Mouse (Mus musculus): Measurements from ENCODE around the gene E2f3. TPM values are rescaled to one million over a fixed set of nuclear protein-coding genes. Genes with fewer than 3 reads are reported as not detected.

The E2f3 gene
- 14.1 and 18.9 TPM in 2 replicates for total RNA-seq (2017)

DNA sequence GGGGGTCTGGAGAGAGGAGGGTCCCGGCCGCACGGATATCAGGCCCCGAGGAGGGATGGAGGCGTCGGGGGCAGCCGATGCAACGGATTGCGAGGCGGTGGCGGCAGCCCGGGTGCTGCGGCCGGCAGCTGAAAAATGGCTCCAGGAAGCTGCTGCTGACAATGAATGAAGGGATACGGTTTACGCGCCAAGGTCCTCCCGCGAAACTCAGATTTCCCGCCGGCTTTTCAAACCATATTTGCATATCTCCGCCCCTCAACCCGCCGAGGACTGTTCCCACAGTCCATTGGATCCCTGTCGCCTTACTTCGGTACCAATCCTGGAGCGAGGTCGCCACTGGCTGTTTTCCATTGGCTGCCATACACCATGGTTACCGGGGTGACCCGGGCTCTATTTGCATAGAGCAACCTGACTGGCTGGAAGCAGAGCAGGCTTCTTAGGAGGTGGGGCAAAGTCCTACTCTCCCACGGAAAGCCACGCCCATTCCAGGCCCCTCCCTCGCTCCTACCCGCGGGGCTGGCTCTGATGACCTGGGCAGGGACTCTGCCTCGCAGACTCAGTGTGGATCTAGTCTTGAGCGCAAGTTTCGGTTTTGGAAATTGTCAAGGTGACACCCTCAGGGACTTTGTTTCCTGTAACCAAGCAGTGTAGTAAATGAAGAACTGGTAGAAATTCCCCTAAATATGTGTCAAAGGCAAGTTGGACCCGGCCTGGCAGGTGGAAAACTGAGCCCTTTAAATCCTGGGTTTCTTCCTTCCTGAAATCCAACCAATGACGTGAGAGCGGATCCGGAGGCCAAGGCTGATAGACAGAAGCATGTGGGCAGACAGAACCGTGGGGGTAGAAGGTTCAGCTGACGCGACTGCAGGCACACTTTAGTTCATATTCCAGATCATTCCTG, at the start of gene E2f3:
E2f3 (minus strand) TSS at position 209 of the 901 bp plus-strand sequence.
- peak; percentile 91 to 93 for ATAC-seq (replicated peaks in 1 of 2; ENCODE audit: insufficient read depth in 1 of 2, low FRiP score in 2 of 2, low TSS enrichment in 1 of 2, low read depth in 1 of 2, poor library complexity in 2 of 2, severe bottlenecking in 2 of 2)

DNA sequence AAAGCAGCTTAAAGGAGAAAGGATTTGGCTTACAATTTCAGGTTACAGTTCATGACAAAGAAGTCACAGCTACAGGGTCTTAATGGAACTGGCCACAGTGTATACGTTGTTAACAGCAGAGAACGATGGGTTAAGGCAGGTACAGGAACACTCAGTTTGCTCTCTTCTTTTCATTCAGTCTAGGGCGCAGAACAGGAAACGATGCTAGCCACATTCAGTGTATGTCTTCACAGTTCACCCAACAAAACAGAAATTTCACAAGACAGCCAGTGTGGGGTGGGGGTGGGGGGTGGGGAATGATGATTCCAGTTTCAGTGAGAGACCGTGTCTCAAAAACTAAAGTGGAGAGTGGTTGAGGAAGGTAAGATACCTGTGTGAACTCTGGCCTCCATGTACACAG, 48.7 kb upstream of the E2f3 start:
- ATAC-seq (replicated peaks in 1 of 2; ENCODE audit: insufficient read depth in 1 of 2, low FRiP score in 2 of 2, low TSS enrichment in 1 of 2, low read depth in 1 of 2, poor library complexity in 2 of 2, severe bottlenecking in 2 of 2): peak in 1 of 2 experiments; percentile 25; a peak in 1 of 4 replicates

DNA sequence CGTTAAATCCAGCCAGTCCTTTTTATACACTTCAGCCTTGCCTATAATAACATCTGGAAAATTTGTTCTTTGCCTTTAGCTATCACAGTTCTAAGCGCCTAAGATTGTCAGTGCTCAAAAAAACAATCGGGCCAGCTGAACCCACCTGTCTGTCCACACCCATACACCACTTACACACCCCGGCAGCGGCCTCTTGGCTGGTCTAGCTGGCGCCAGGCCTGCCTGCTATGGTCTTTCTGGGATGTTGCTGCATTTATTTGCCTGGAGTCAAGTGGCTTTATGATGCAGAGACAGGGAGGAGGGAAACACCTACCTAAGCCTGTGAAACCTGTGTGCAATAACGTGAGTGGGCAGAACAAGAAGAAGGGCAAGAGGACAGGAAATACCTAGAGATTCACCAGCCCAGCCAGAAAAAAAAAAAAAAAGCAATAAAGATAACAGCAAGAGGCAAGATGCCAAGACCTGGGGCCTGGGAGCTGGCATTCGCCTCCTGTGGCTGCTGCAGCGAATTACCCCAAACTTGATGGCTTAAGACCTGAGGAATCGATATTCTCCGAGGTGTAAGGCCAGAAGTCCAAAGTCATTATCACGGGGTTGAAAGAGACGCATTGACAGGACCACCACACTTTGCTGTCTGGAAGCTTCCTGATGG, 45.9 kb upstream of the E2f3 start:
- no peak for ATAC-seq (replicated peaks in 1 of 2; ENCODE audit: insufficient read depth in 1 of 2, low FRiP score in 2 of 2, low TSS enrichment in 1 of 2, low read depth in 1 of 2, poor library complexity in 2 of 2, severe bottlenecking in 2 of 2)

DNA sequence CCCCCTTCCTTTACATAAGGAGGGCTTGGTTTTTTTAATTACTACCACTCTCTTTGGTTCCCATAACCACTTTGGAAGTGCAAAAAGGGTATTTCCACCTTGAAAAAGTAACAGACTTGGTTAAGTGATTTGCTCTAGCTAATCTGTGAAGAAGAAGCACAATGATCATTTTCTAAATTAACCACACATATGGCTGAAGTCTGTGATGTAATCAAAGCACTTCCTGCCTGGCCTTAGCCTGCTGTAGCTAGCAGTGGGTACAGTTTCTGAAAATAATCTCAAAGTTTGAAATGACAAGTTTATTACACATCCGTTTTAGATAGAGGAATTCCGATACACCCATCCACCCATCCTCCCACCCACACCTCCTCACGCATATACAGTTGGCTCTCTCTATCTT, 42.0 kb upstream of the E2f3 start:
- ATAC-seq (replicated peaks in 1 of 2; ENCODE audit: insufficient read depth in 1 of 2, low FRiP score in 2 of 2, low TSS enrichment in 1 of 2, low read depth in 1 of 2, poor library complexity in 2 of 2, severe bottlenecking in 2 of 2): no peak

DNA sequence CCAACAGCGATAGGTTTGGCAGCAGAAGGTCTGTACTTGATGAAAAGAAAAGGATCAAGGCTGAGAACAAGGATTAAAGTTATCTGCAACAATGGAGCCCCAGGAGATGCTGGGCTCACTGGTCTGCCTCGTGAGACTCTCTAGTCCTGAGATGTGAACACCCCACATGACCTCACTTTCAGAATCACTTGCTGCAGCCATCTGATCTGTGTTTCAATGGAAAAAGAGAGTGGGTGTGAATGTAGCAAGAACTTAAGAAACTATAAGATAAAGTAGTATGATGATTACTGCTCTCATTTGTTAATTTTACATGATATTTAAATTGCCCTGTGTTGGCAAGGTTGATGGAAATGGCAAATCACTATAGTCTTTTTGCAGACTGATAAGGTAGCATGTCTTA, 36.6 kb upstream of the E2f3 start:
- ATAC-seq (replicated peaks in 1 of 2; ENCODE audit: insufficient read depth in 1 of 2, low FRiP score in 2 of 2, low TSS enrichment in 1 of 2, low read depth in 1 of 2, poor library complexity in 2 of 2, severe bottlenecking in 2 of 2): no peak

DNA sequence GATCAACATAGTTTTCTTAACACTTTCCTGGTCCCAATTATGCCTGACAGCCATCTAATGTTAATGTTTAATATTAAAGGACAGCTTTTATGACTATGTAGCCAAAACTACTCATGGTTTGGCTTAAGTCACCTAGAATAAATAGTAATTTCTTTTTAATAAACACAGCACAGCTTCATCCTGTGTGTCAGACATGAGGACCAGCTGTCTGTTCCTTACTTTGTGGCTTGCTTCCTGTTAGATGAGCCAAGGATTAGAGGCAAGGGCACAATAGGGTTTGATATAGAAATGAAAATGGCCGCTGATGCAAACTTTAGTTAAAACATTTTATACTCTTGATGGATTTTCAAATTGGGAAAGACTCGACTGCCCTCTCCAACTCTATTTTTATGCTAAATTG, 32.7 kb upstream of the E2f3 start:
- no peak for ATAC-seq (replicated peaks in 1 of 2; ENCODE audit: insufficient read depth in 1 of 2, low FRiP score in 2 of 2, low TSS enrichment in 1 of 2, low read depth in 1 of 2, poor library complexity in 2 of 2, severe bottlenecking in 2 of 2)

DNA sequence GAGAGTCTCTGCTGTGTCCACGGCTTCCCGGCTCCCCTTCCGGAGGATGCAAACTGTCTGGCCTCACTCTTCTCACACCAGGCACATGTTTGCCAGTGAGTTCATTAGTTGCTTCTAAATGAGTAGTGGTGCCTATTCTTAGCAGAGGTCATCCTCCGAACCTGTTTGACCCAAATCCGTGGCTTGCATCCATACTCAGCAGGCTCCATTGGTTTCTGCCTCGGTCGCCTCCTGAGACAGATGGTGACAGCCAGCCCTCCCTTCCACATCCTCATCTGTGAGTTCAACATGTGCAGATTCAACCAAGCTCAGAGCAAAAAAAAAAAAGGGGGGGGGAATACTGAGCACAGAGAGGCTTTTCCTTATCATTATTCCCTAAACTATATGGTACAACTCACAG, 31.7 kb upstream of the E2f3 start:
- no peak for ATAC-seq (replicated peaks in 1 of 2; ENCODE audit: insufficient read depth in 1 of 2, low FRiP score in 2 of 2, low TSS enrichment in 1 of 2, low read depth in 1 of 2, poor library complexity in 2 of 2, severe bottlenecking in 2 of 2)

DNA sequence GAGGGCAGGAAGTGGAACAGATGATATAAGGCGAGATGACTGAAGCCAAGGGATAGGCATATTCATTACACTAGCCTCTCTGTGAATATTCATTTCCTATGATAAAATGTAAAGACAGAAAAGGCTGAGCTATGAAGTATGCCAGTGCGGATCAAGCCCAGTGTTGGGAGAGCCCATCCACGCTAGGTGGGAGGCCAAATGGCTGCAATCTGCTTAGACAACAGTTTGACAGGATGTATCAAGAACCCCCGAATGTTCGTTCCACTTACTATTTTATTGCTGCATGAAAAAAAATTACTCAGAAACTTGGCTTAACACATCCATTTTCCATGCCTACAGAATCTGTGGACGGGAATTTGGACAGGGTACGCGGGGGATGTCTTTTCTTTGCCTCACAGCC, 28.7 kb upstream of the E2f3 start:
- no peak for ATAC-seq (replicated peaks in 1 of 2; ENCODE audit: insufficient read depth in 1 of 2, low FRiP score in 2 of 2, low TSS enrichment in 1 of 2, low read depth in 1 of 2, poor library complexity in 2 of 2, severe bottlenecking in 2 of 2)

DNA sequence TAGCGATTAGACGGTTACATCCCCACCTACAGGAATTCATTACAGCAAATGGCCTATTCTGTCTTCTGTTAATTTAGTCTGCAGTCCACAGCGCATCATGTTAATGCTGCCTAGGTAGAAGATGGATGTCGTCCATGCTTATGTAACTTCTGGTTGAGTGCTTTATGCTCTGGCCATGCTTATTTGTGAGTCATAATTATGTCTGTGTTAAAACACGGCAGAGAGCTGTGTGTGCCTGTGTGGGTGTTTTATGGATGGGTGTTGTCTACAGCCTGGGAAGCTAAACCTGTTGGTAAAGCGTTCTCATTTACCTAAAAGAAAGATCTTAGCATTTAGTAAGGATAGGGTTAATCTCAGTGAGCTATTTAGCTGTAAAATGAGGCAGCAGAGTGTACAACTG, 26.4 kb upstream of the E2f3 start:
- no peak for ATAC-seq (replicated peaks in 1 of 2; ENCODE audit: insufficient read depth in 1 of 2, low FRiP score in 2 of 2, low TSS enrichment in 1 of 2, low read depth in 1 of 2, poor library complexity in 2 of 2, severe bottlenecking in 2 of 2)

DNA sequence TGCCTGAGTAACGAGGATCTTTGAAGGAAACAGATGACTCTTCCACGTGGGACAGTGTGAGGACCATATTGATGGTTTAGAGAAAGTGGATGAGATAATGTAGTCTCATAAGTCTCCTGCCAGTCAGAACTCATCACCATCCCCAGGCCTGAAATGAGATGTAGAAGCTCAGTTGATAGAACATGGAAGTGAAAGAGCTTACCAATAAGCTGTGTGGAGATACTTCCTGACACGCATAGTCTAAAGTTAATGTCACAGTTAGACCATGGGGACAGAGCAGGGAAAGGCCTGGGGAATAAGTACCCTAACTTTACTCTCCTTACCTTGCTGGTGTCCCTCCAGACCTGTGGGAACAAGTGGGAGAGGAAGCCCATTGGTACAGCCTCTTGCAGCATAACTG, 22.9 kb upstream of the E2f3 start:
- ATAC-seq (replicated peaks in 1 of 2; ENCODE audit: insufficient read depth in 1 of 2, low FRiP score in 2 of 2, low TSS enrichment in 1 of 2, low read depth in 1 of 2, poor library complexity in 2 of 2, severe bottlenecking in 2 of 2): no peak

DNA sequence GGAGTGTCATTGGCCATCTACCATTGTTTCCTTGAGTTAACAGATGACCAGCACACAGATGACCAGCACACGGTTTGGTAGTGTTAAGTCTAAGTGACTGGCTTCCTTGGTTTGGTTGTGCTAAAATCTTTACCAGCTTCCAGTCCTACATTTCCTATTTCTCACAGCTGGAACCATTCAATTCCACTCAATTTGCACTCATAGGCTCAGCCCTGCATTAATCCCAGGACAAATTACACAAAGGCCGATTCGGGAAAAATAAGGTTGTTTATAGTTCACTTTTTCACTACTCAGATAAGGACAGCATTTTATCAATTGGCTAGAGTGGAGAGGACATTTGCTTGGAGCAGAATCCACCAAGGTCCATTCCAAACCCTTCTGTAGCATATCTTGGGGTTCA, 19.6 kb upstream of the E2f3 start:
- ATAC-seq (replicated peaks in 1 of 2; ENCODE audit: insufficient read depth in 1 of 2, low FRiP score in 2 of 2, low TSS enrichment in 1 of 2, low read depth in 1 of 2, poor library complexity in 2 of 2, severe bottlenecking in 2 of 2): no peak

DNA sequence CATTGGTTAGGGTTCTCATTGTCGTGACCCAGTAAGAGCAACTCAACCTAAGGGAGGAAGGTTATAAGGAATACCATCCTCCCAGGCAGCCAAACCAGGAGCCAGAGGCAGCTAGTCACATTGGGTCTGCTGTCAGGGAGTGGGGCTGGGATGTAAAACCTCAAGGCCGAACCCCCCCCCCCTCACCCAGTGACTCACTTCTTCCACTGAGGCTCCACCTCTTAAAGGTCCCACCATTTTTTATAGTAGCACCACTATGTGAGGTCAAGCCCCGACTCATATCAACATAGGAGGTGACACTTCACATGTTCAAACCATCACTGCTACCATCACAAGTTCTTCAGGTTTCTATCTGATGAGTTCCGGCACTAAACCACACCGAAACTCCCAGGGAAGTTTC, 19.0 kb upstream of the E2f3 start:
- ATAC-seq (replicated peaks in 1 of 2; ENCODE audit: insufficient read depth in 1 of 2, low FRiP score in 2 of 2, low TSS enrichment in 1 of 2, low read depth in 1 of 2, poor library complexity in 2 of 2, severe bottlenecking in 2 of 2): no peak

DNA sequence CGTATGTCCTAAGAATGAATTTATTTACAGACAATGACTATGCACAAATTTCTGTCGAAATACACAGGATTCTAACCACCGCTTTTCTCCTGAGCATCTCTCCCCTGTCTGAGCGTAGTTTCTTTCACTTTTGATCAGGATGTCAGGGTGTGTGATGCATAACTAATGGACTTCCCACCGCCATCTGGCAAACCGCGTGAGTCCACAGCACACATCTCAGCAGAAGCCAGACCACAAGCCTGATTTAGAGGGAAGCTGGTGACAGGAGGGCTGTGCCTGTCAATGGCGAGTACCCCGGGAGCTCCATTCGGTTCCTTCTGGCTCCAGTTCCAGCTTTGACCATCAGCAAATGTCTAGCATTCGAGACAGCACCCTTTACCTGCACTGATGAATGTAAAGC, 17.3 kb upstream of the E2f3 start:
- peak; percentile 96 to 97 for ATAC-seq (replicated peaks in 1 of 2; ENCODE audit: insufficient read depth in 1 of 2, low FRiP score in 2 of 2, low TSS enrichment in 1 of 2, low read depth in 1 of 2, poor library complexity in 2 of 2, severe bottlenecking in 2 of 2)

DNA sequence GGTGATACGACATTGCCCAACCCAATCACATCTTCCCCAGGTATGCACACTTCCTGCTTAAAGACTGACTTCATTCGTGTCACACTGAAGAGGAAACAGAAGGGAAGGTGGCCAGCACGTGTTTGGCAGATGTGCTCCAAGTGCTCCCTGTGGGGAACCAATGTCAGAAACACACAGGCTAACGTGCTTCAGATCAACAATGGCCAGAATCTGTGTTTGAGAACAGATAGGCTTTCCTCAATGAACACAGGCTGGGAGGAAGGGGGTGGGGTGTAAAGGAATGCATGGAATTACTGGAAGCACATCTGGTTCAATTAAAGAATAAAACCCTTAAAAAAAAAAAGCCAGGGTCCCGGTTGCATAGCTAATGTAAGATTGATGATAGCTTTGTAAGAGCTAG, 15.2 kb upstream of the E2f3 start:
- ATAC-seq (replicated peaks in 1 of 2; ENCODE audit: insufficient read depth in 1 of 2, low FRiP score in 2 of 2, low TSS enrichment in 1 of 2, low read depth in 1 of 2, poor library complexity in 2 of 2, severe bottlenecking in 2 of 2): peak; percentile 58 to 59; a peak in 3 of 4 replicates

DNA sequence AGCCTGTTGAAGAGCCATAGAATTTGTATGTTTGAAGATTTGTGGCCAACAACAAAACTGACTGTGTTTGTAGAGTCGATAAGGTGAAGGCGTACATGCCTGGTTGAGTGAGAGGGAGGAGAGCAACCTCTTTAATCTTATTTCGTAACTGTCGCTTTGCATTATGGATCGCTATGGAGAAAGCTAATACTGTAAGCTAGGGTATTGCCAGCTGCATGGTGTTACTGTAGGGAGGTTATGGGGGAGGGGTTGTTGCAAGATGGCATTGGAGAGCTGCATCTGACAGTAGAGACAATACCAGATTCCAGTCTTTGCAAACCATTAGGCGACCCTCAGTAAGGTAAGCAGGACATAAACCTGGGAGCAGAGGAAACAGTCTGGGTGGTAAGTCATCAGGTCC, 2.1 kb upstream of the E2f3 start:
- ATAC-seq (replicated peaks in 1 of 2; ENCODE audit: insufficient read depth in 1 of 2, low FRiP score in 2 of 2, low TSS enrichment in 1 of 2, low read depth in 1 of 2, poor library complexity in 2 of 2, severe bottlenecking in 2 of 2): no peak

DNA sequence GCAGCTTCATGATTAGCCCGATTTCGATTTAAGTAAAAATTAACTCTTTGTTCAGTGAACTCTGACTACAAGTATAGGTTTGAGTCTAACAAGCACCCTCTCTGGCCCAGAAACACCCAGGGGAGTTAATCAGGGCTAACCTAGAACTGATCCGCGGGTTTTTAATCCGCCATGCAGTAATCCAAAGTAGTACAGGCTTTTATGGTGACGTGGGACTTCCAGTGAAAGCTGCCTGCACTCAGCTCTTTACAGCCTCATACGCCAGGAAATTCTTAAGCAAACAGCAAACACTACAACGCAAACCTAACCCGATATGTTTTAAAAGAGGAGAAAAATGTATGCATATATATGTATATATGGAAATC, 875 bp upstream of the E2f3 start:
- no peak for ATAC-seq (replicated peaks in 1 of 2; ENCODE audit: insufficient read depth in 1 of 2, low FRiP score in 2 of 2, low TSS enrichment in 1 of 2, low read depth in 1 of 2, poor library complexity in 2 of 2, severe bottlenecking in 2 of 2)

DNA sequence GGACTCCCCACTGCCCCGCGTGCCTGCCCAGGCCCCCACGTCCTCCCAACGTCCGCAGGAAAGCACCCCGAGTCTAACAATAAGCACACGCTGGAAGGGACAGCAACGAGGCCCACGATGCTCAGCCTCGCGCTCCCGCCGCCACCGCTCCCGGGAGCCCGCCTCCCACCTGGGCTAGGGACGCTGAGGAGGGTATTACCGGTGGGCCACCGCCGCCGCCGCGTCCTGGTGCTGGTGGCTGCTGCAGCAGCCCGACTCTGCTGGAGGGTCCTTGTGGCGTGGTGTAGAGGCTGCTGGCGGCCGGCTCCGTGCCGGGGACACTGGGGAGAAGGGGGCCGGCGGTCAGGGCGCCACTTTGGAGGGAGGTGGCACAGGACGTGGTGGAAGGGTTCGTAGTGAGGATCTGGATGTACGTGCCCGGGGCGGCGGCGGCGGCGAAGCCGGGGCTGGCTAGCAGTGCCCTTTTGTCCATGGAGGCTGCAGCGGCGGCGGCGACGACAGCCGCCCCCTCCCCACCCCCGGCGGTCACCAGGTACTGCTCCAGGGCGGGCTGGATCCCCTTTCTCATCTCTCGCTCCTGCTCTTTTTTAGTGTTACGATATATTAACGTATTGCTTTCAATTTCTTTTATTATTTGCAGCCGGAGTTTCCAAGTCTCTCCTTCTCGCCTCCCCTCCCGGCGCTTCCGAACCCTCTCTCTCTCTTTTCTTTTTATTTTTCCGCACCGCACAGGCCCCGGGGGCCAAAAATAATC, 585 bp downstream of the E2f3 start:
- ATAC-seq (replicated peaks in 1 of 2; ENCODE audit: insufficient read depth in 1 of 2, low FRiP score in 2 of 2, low TSS enrichment in 1 of 2, low read depth in 1 of 2, poor library complexity in 2 of 2, severe bottlenecking in 2 of 2): 0 out of 4 replicates have a peak, but pooled peaks of 1 of the 2 experiments have one; percentile 0
